Mouse (Mus musculus) T-cell, adult 2 months (primary cell): Measurements from ENCODE around the gene Arid2.

ENCODE experiments used
- DNase-seq: peaks from one replicate; pipeline ENCODE4 v3.0.0; 2022; ENCODE audit warnings: low spot score

Arid2 gene

GRCm38 (mm10) chr15:96344591-96345285 lies 57.4 kb downstream of the Arid2 start:
- peak; percentile 20 for DNase-seq

GRCm38 (mm10) chr15:96345312-96345849 lies 58.1 kb downstream of the Arid2 start:
- no peak for DNase-seq

- no peak for DNase-seq
Observed at GRCm38 (mm10) chr15:96351432-96351831, 64.1 kb downstream of the Arid2 start.

GRCm38 (mm10) chr15:96358871-96359270 lies 71.6 kb downstream of the Arid2 start:
- no peak for DNase-seq

GRCm38 (mm10) chr15:96360614-96361013 lies 73.3 kb downstream of the Arid2 start:
- no peak for DNase-seq

GRCm38 (mm10) chr15:96365351-96365750 lies 78.0 kb downstream of the Arid2 start:
- no peak for DNase-seq

GRCm38 (mm10) chr15:96366176-96366963 lies 79.1 kb downstream of the Arid2 start:
- no peak for DNase-seq

- no peak for DNase-seq
Observed at GRCm38 (mm10) chr15:96371311-96371710, 84.0 kb downstream of the Arid2 start.

GRCm38 (mm10) chr15:96372628-96373027 lies 85.3 kb downstream of the Arid2 start:
- DNase-seq: no peak

GRCm38 (mm10) chr15:96373161-96373560 lies 85.8 kb downstream of the Arid2 start:
- no peak for DNase-seq

GRCm38 (mm10) chr15:96376214-96376613 lies 88.9 kb downstream of the Arid2 start:
- DNase-seq: no peak

GRCm38 (mm10) chr15:96377263-96377662 lies 89.9 kb downstream of the Arid2 start:
- no peak for DNase-seq

- DNase-seq: no peak
Observed at GRCm38 (mm10) chr15:96377701-96378100, 90.4 kb downstream of the Arid2 start.

GRCm38 (mm10) chr15:96382223-96382622 lies 94.9 kb downstream of the Arid2 start:
- no peak for DNase-seq

- DNase-seq: no peak
Observed at GRCm38 (mm10) chr15:96388565-96388964, 101.2 kb downstream of the Arid2 start.

GRCm38 (mm10) chr15:96392878-96393277 lies 105.6 kb downstream of the Arid2 start:
- DNase-seq: no peak

GRCm38 (mm10) chr15:96395071-96395470 lies 107.8 kb downstream of the Arid2 start:
- no peak for DNase-seq

GRCm38 (mm10) chr15:96396641-96397344 lies 109.5 kb downstream of the Arid2 start:
- DNase-seq: no peak

GRCm38 (mm10) chr15:96398333-96398732 lies 111.0 kb downstream of the Arid2 start:
- no peak for DNase-seq

- no peak for DNase-seq
Observed at GRCm38 (mm10) chr15:96405548-96405947, 118.2 kb downstream of the Arid2 start.

GRCm38 (mm10) chr15:96406253-96406652 lies 118.9 kb downstream of the Arid2 start:
- DNase-seq: no peak

GRCm38 (mm10) chr15:96407151-96407550 lies 119.8 kb downstream of the Arid2 start:
- no peak for DNase-seq

GRCm38 (mm10) chr15:96408717-96409121 lies 121.4 kb downstream of the Arid2 start:
- no peak for DNase-seq
